Mouse (Mus musculus): Measurements from ENCODE around the gene Parn. TPM values are rescaled to one million over a fixed set of nuclear protein-coding genes. Genes with fewer than 3 reads are reported as not detected.

The Parn gene
- total RNA-seq, 2 experiments from 2014 or later = 5.5 to 7.5 TPM

DNA sequence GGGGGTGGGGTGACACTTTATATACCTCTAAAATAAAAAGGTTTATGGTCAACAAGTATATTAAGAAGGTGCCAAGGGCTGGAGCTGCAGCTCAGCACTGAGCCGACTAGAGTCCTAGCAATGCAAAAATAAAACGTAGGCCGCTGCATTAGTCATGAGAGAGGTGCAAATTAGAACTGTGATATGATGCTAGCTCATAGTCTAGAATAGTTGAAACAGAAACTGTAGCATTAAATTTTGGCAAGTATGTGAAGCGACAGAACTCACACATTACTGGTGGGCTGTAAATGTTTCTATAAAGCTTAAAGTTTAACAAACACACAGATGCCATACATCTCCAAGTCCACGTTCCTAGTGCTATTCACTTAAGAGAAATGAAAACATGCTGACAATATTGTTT lies 102.7 kb downstream of the Parn start:
- no peak for DNase-seq
- intact Hi-C loops (cut with DNase I) = no loop called here

GRCm38 (mm10) chr16:13557784-13558183 lies 110.2 kb downstream of the Parn start:
- DNase-seq = no peak
- intact Hi-C loops (cut with DNase I) = no loop called here

DNA sequence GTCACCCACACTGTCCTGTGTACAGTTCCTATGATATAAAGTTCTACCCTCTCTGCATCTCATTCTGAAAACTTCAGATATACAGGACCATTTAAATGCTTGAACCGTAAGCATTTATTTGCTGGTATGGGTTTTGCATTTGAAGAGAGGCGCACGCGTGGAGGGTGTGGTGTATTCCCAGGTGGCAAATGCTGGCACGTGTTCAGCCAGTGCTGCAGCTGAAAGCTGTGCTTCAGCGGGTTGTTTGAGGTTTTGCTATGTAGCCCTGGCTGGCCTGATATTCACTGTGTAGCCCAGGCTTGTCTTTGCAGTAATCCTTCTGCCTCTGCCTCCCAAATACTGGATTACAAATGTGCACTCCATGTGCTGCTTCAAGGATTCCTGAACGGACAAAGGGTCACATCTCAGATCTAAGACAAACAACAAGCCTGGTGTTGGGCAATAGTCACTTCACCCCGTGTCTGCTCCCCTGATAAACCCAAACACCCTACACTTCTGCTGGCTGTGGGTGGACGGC lies 111.0 kb downstream of the Parn start:
- intact Hi-C loops (cut with DNase I) = no loop called here
- DNase-seq = peak; percentile 29 to 35

DNA sequence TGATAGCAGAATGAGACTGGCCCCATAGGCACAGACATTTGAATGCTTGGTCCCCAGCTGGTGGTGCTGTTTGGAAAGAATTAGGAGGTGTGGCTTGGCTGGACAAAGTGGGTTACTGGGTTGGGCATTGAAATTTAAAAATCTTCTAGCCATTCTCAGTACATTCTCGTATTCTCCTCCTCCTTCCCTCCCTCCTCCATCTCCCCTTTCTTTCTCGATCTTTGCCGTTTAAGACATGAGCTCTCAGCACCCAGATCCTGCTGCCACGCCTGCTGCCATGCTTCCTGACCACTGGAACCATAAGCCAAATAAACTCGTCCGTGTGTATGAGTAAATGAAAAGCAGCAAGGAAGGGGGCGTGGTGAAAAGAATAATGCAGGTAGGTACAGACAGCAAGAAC lies 111.5 kb downstream of the Parn start:
- intact Hi-C loops (cut with DNase I) = no loop called here

GRCm38 (mm10) chr16:13550667-13551066 lies 117.3 kb downstream of the Parn start:
- DNase-seq = no peak
- intact Hi-C loops (cut with DNase I) = no loop called here

More for the DNA sequence above, 111.5 kb downstream of the Parn start:
- no peak for DNase-seq

DNA sequence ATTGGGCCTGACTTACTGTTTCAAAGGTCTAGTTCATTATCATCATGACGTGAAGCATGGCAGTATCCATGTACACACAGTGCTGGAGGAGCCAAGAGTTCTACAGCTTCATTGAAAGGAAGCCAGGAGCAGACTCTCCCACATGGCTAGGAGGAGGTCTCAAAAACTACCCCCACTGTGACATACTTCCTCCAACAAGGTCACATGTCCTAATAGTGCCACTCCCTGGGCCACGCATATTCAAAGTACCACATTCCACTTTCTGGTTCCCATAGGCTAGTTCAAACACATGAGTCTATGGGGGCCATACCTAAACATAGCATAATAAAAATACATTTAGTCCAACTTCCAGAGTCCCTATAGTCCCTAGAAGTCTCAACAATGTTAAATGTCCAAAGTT lies 118.0 kb downstream of the Parn start:
- no peak for DNase-seq
- intact Hi-C loops (cut with DNase I) = no loop called here

- no peak for DNase-seq
- intact Hi-C loops (cut with DNase I) = no loop called here
Observed at GRCm38 (mm10) chr16:13541816-13542215, 126.2 kb downstream of the Parn start.

DNA sequence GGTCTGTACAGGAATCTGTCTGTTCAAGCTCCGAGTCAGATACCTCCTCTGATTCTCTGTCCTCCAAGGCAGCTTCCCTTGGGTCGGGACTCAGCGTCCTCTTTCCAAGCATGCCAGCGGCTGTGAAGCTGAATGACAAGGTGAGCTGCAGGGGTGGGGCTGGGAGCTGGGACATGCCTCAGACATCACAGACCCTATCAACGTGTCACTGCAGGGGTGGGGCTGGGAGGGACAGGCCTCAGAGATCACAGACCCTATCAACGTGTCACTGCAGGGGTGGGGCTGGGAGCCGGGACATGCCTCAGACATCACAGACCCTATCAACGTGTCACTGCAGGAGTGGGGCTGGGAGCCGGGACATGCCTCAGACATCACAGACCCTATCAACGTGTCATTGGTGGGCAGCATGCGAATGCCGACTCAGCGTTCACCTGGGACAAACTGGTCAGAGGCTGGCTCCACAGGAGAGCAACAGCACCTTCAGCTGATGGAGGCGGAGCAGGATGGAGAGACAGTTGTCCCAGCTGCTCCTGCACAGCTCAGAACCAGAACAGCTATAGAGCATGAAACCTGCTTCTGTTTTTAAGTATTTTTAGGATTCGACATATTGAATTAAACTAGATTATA lies 126.7 kb downstream of the Parn start:
- DNase-seq = no peak
- intact Hi-C loops (cut with DNase I) = no loop called here

GRCm38 (mm10) chr16:13538933-13539648 lies 128.9 kb downstream of the Parn start:
- intact Hi-C loops (cut with DNase I) = loop anchor here (5.0 to 10.0 kb wide), 3 partner anchors 78 to 414 kb away; partner anchors contain the start of gene Pla2g10
- DNase-seq = no peak

DNA sequence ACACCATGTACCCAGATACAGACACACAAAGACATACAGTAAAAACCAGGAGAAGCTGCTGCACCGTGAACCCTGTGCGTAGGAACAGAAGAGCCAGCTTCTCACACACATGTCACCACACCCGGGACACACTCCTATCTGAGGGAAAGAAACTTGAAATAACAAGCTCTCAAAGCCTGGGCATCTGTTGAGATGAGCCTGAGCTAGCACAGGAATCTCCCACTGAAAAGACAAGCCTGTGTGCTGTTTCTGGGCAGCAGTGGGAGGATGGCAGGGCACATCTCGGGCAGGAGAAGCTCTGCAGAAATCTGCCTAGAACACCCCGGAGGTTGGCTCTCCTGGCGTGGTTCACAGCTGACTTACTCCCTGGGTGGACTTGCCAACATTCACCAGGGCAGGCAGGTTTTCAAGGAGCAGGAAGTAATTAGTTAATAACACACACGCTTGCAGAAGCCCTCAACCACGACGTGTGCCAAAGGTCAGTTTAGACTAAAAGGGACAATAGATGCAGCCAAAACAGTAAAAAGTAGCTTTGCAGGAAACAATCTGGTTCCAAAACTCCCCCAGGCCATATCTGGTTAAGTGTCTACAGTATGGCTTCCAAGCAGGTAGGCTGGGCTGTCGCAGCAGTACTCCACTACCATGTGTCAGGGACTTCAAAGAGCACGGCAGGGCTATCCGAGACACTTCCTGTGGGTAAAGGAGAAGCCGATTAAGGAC lies 129.6 kb downstream of the Parn start:
- intact Hi-C loops (cut with DNase I) = loop anchor here (5.0 to 10.0 kb wide), 3 partner anchors 79 to 414 kb away; partner anchors contain the start of gene Pla2g10
- no peak for DNase-seq

GRCm38 (mm10) chr16:13536404-13536803 lies 131.6 kb downstream of the Parn start:
- intact Hi-C loops (cut with DNase I) = loop anchor here (5.0 to 10.0 kb wide), 3 partner anchors 81 to 412 kb away; partner anchors contain the start of gene Pla2g10

DNA sequence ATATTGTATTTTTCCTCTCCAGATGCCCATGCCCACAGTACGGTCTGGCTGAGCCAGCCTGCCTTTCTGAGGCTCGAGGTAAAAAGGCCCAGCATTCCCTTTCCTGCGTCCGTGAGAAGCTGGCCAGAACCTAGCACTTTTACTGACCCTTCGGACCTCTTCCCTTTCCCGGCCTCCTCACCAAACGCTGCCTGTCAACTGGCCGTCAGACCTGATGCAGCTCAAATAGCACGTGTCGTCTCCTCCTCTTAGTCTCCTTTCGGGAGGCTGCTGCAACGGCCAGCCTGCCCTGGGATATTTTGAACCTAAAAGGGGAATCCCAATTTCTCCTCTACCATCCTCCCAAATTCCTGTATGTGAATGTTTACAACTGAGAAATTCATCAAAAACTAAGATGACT lies 132.1 kb downstream of the Parn start:
- DNase-seq = no peak
- intact Hi-C loops (cut with DNase I) = loop anchor here (5.0 to 10.0 kb wide), 3 partner anchors 81 to 411 kb away; partner anchors contain the start of gene Pla2g10

More at GRCm38 (mm10) chr16:13536404-13536803, 131.6 kb downstream of the Parn start:
- DNase-seq = no peak

DNA sequence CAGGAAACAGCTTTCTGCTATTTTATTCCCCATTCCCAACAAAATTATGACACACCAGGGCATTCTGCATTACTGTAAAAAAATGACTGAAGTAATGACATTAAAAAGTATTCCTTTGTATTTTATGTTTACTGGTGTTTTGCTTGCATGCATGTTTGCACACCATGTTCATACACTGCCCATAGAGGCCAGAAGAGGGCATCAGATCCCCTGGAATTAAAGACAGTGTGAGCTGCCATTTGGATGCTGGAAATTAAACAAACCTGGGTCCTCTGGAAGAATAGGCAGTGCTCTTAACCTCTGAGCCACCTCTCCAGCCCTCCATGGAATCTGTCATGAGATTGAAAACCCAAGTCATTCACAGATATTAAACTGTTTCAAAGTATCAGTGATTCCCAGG lies 135.1 kb downstream of the Parn start:
- DNase-seq = no peak
- intact Hi-C loops (cut with DNase I) = loop anchor here (2.0 to 10.0 kb wide), 5 partner anchors 48 to 408 kb away; partner anchors contain the start of gene Pla2g10

DNA sequence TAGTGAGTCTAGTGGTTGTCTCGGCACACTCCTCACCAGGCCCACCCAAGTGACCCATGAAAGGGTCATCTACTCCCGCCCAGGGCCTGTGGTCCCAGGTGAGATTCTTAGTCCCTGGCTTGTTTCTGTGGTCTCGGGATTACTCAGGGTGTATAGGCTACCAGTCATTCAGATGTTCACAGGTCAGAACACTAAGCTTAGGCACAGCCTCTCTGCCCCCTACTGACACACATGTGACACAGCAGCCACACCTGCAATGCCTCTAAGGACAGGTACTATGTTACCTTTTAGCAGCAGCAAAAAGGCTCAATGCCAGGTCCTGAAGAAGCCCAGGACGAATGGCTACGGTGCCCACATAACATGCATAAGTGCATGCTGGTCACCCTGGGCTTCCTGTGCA lies 136.7 kb downstream of the Parn start:
- DNase-seq = no peak
- intact Hi-C loops (cut with DNase I) = loop anchor here (5.0 to 10.0 kb wide), 4 partner anchors 84 to 406 kb away; partner anchors contain the start of gene Pla2g10

- intact Hi-C loops (cut with DNase I) = no loop called here
- DNase-seq = peak; percentile 37 to 68
Observed at GRCm38 (mm10) chr16:13521359-13521758, 146.6 kb downstream of the Parn start.

DNA sequence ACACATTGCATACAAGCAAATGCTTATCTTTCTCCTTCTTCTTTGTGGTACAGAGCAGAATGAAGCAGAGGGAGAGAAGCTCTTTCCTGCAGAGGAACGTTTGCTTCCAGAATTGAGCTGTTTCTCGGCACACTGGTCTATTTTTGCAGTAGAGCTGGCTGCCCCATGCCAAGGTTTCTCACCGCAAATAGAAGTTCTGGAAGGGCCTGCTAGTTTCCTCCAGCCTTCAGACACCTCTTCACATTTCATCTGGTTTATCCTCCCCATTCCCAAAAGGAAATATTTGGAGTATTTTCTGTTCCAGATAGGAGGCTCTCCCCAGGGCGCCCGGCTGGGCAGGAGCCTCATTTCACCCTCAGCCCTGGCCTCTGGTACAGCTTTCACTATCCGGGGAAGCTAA lies 147.7 kb downstream of the Parn start:
- no peak for DNase-seq
- intact Hi-C loops (cut with DNase I) = no loop called here

DNA sequence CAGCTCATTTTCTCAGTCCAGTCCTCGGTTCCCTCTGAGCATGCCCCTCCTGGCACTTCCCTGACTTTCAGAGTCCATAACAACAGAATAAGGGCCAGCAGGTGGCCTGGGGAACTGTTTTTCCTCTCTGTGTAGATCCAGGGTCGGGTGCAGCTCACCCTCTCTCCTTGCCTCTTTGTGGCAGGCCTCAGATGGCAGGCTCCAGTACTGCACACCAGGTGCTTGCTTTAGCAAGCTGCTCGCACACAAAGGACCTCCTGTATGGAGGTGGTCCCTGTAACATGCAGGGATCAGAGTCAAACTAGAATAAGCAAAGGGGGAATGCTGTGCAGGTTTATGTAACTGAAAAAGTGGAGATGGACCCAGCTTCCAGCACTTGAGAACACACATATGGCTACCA lies 151.8 kb downstream of the Parn start:
- intact Hi-C loops (cut with DNase I) = loop anchor here (5.0 kb wide), 1 partner anchor 64 kb away; no protein-coding TSS in a partner anchor
- DNase-seq = no peak

- no peak for DNase-seq
- intact Hi-C loops (cut with DNase I) = loop anchor here (5.0 kb wide), 1 partner anchor 63 kb away; no protein-coding TSS in a partner anchor
Observed at GRCm38 (mm10) chr16:13515524-13515923, 152.4 kb downstream of the Parn start.

- DNase-seq = peak in 1 of 2 experiments; percentile 23
- intact Hi-C loops (cut with DNase I) = no loop called here
Observed at GRCm38 (mm10) chr16:13505055-13505454, 162.9 kb downstream of the Parn start.

GRCm38 (mm10) chr16:13504476-13504875 lies 163.5 kb downstream of the Parn start:
- intact Hi-C loops (cut with DNase I) = no loop called here
- no peak for DNase-seq

DNA sequence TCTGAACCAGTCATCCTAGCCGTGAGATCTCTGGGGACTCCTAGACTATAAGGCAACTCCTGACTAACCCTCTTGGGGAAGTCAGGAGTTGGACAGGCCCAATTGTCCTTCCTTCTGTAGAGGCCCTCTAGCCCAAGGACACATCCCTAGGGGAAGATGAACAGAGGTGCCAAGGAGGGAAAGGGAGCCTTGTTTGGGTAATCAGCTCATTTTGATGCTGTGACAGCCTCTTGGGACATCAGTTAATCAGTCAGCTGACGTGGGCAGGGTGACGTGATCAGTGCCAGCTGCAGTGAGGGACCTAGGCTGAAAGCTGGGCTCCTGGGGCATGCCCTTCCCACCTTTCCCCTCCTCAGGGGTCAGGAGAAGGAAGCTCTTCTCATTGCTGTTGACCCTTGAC lies 169.0 kb downstream of the Parn start:
- intact Hi-C loops (cut with DNase I) = no loop called here
- no peak for DNase-seq
